Mouse (Mus musculus): ENCODE results near the gene Shank3.
A peak's percentile ranks its signal among the peaks of the same experiment; 100 is the strongest.

DNA sequence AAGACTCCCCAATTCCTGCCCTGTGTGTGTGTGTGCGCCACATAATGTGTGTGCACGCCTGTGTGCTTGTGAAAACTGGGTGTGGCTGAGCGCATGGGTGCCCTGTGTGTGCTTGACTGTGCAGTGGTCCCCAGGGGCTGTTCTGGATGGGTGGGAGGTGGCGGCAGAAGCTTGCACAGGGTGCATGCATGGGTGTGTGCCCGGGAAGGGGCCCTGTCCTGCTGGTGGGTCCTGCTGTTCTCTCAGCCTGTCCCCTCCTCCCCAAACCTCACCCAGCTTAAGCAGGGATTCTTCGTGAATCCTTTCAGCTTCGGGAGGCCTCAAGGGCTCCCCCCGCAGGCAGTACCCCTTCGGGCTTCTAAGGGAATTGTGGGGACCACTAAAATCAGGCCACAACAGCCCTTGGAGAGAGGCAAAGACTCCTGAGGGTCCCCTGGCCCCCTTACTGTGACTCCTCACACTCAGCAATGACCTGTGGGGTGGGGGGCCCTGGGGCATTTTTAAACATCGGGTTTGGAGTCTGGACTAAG, 59.8 kb downstream of the Shank3 start:
- peak; percentile 40 for TF ChIP-seq CTCF (IDR thresholded peaks at IDR 0.05; ENCODE audit: low read depth, low read length)
- no peak for TF ChIP-seq POLR2A (IDR thresholded peaks at IDR 0.05; ENCODE audit: insufficient read depth, low read length)

Data from ES-Bruce4 (cell line).